Mouse (Mus musculus) left cerebral cortex, adult 11 months (tissue): Measurements from ENCODE around the gene Aldh3b2.

ENCODE experiments used
- DNase-seq: peaks from one replicate; pipeline ENCODE4 v3.0.0; 2022; ENCODE audit warnings: low spot score

Aldh3b2 gene

DNA sequence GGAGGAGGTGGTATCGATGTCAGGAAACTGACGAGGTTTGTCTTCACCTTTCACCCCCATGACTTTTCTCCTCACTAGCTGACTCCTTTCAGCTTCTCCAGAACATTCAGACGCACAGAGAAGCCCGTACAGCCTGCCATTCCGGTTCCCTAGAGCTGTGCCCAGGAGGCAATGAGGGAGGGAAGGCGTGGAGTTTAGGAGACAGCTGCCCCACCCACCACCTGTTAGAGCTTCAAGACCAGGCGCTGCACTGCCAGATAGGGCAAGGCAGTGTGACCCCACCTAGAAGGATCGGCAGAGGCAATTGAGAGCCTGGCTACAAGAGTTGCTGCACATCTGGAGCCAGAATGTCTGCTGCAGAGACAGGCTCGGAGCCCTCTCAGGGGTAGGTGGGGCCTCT is at the start of gene Aldh3b2:
Gene Aldh3b2, plus strand, starts transcription at position 100 of the 400 bp plus-strand sequence.
- DNase-seq, result no peak

DNA sequence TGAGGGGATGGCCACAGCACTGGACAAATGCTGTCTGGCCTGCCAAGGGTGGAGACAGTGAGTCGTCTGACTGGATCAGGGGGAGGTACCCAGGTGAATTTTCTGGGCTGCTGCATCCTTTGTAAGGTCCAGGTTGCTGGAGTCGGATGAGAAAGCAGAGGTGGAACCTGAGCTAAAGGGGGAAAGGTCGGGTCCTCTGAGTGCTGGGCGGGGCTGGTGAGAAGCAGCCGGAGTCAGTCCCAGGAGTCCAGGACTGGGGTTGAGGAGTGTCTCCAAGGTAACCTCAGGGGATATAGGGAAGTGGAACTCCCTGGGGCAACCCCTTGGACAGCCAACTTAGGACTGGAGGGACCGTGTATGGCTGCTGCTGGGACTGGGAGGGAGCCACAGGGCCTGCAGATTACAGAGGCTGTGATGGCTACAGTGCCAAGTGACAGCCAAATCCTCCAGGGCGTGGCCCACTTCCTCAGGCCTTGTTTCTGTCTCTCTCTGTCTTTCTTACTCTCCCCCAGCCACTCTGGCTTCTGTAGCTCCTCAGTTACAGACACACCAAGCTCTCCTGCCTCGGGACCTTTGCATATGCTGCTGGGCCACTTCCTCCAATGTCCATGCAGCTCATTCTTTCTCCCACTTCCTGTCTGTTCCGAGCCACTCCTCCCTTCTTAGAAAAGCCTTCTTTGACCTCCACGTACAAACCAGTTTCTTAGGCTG is 49.3 kb upstream of the Aldh3b2 start:
- no peak for DNase-seq

DNA sequence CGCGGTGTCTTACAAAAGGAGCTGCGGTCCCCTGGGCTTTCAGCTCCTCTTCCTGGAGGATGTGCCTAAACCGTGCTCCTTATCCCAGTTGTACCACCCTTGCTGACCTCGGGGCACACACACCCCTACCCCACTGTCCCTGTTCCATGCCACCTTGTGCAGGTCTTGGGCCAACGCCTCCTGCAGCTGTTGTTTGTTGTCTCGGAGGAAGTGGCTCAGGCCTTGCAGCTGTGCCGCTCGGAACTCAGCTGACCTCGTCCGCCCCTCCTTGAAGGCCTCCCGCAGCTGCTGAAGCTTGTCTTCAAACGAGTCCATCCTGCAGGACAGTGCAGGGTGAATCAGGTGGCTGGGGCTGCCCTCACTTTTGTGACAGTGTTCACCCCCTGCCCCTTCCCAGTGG is 48.5 kb upstream of the Aldh3b2 start:
- DNase-seq, result no peak

DNA sequence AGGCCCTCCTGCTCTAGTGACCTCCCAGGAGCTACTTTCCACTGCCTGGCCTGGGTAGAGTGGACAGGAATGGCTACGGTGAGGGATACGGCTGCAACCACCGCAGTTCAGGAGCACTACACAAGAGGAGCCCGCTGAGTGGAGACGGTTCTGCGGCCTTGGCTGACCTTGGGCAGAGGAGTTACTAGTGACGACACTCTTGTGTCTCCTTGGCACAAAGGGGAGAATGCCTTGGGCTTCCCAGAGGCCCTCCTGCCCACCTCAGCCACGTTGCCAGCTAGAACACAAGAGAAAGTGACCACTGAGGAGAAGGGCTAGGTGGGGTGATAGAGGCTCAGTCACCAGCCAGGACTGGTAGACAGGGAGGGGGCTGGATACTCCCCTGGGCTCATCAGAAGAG is 47.9 kb upstream of the Aldh3b2 start:
- no peak for DNase-seq

DNA sequence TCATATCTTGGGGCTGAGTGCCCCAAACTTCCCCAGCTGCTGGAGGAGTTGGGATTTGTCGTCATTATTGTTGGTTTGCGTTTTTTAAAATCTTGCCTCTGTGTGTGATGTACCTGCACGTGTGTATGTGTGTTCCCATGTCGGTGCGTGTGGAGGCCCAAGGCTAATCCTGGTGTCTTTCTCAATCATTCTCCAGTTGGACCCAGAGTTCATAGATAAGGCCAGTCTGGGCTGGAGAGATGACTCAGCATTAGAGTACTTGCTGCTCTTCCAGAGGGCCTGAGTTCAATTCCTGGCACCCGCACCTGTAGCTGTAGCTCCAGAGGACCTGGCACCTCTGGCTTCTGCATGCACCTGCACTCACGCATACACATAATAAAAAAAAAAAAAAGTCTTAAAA is 47.3 kb upstream of the Aldh3b2 start:
- no peak for DNase-seq

DNA sequence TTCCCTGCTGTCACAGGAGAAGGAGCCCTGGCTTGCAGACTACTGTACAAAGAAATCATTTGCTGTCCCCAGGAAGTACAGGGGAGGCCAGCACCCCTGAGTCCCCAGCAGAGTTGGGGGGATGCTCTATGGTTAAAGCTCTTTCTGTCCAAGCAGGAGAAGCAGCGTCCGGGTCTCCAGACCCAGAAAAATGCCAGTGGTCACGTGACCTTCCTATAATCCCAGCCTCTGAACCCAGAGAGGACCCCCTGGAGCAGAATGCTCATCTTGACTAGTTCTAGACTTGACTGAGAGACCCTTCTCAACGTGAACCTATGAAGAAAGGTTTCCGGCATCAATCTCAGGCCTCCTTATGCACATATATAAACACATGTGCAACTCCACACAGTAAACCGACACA is 46.3 kb upstream of the Aldh3b2 start:
- no peak for DNase-seq

DNA sequence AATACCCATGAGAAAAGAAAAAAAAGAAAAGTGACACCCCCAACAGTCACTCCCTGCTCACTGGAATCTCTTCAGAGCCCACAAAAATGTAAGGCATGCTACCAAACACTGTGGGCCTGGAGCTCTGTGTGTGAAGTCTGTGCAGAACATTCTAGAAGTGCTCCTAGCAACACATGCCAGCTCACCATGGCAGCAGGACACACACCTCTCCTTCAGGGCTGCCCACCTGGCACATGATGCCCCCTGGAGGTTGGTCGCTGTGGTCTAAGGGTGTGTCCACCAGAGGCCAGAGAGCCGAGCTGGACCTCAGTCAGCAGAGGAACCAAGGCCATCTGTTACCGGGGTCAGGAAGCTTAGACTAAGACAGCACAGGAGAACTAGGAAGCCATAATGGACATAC is 45.8 kb upstream of the Aldh3b2 start:
- no peak for DNase-seq

DNA sequence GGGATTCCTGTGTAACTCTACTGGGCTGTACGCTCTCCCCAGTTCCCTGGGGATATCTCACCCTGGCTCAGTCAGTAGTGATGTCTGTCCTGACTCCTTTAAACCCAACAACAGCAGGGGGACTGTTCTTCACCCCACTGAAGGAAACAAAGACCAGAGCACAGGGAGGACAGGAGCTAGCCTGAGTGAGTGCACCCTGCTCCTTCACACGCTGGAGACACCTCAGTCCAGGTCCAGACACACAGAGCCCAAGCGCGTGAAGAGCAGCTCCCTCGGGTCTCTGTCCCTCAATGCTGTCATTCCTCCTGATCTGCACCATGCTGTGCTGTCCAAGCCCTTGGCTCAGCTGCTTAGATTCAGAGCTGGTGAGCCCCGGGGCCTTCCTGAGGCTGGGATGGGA is 45.4 kb upstream of the Aldh3b2 start:
- no peak for DNase-seq

DNA sequence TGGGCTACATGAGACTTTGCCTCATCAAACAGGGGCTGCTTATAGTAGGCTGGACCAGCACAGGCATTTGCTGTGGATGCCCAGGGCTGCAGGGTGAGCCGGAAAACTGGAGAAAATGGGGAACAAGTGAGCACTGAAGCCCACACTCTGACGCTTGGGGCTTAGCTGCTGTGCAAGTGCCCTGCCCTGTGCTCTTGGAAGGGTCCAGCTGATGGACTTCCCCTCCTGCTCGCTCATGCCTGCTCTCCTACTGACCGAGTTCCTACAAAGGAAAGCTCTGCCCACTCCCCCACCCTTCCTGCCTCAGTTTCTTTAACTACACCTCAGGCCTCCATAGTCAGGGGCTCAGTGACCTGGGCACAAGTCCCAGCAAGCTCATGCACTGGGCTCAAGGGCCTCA is 44.1 kb upstream of the Aldh3b2 start:
- DNase-seq, result no peak

DNA sequence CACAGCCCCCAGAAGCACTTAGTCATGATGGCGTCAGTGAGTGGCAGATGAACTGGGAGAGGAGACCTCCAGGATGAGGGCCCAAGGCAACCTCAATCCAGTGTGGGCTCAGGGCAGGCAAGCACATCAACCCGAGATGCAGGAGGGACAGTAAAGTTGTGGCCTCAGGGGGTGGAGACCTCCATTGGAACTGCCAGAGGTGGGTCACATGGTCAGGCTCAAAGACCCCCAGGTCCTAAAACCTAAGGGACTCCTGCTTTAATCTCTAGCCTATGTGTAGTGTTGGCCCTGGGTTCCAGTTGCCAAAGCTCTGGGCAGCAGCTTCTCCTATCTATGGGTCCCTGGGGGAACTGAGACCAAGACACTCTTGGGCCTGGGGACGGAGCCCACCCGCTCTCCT is 43.3 kb upstream of the Aldh3b2 start:
- no peak for DNase-seq

DNA sequence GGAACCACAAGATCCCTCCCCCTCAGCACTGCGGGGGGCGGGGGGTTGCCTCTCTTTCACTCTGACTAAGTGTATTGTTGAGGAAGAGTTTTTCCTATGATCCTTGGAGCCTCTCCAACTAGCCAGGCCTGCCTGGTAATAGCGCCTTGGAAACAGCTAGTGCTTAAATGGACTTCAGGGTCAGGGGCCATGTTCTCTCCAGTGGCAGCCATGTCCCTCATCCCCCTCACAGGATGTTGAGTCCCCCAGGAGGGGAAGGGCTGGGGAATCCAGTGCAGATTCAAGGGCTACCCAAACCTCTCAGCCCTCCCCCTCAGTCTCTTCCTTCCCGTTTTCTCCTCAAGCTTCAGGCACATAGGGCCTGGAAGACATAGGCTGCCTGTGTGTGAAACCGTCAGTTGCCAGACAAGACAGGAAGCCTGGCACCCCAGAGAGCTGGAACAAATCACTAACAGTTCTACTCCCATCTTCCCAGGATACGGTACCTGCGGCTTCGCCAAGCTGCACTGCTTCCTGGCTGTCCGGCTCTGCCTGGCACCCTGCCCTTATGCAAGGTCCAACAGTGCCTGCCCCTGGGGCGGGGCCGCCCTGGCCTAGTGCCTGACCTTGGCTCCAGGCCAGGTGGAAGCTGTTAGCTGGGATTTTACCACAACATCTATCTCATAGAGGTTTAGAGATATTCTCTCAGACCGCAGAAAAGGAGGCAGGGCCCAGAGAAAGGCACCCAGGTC is 42.8 kb upstream of the Aldh3b2 start, which contains the start of gene Aldh3b1:
Gene Aldh3b1, minus strand, starts transcription at position 598 of the 731 bp plus-strand sequence.
- DNase-seq, result no peak

DNA sequence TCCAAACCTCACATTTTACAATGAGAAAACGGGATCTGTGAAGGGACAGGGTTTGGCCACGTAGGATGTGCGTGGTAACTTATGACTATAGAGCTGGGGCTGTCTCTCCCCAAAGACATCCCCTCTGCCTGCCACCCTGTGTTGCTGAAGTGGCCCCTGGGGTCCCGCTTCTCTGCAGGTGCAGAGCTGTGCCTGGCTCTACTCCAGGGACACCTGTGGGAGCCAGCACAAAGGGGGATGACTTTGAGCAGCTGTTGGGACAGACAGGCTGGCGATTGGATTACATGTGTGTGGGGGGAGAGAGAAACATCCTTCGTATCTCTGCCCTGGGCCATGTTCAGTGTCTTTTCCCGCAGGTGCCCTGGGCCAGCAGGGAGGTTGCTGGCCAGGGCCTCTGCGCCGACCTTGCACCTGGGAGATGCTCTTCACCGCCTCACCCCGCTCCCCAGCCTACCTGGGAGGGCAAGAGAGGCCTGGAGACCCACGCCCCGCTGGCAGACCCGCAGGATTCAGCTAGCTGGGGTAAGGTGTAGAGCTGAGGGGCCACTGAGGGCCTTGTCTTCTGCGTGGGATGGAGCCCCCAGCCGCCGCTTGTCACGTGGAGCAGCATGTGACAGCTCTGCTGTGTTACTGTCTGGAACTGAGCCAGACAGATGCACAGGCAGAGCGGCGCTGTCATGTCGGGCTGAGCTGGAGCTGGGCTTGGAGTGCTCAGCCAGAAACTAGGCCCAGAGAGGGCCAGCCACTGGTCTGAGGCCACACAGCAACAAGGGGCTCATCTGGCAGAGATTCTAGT is 41.7 kb upstream of the Aldh3b2 start:
- no peak for DNase-seq

DNA sequence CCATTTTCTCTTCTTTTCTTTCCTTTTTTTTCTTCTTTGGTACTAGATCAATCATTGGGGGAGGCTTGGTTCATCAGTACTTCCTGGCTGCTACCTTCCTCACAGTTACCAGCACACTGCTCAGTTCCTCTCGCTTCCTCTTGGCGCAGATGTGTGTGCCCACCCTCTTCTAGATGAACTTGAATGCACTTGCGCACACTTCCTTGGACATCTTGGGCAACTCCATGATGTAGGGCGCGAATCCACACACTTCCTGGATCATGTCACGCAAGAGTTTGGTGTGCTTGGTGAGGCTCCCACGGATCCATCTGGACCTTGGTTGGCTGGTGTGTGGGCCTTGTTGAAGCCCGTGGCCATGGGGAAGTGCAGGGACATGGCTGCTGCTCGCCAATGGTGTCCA is 40.4 kb upstream of the Aldh3b2 start:
- DNase-seq, result no peak

DNA sequence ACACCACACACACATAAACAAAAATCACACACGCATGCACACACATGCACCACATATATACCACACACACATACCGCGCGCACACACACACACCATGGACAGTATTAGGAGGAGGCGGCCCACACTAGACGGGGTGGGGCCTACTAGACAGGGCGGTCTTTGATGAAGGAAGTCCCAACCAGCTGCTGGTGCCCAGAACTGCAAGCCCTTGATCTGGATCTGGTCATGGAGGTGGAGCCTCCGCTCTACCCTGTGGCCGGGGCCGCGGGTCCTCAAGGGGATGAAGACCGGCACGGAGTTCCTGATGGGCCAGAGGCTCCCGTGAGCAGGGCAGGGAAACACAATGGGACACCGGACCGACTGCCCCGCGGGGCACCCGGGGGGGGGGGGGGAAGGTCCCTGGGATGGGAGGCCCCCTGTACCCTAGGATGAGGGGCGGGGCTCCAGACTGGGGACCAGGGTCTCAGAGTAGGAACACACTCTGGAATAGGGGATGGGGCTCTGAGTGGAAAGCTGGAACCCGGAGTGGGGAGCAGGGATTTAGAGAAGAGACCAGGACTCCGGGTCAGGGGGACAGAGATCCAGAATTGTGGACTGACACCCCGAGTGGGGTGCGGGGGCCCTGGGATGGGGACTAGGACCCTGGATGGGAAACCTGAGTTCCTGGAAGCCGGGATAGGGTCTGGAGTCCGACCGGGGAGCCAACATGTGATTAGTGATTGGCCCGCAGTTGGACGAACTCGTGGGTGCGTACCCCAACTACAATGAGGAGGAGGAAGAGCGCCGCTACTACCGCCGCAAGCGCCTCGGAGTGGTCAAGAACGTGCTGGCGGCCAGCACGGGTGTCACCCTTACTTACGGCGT is 36.9 kb upstream of the Aldh3b2 start, which contains the start of gene Unc93b1:
Gene Unc93b1, plus strand, starts transcription at position 155 of the 864 bp plus-strand sequence.
- no peak for DNase-seq

DNA sequence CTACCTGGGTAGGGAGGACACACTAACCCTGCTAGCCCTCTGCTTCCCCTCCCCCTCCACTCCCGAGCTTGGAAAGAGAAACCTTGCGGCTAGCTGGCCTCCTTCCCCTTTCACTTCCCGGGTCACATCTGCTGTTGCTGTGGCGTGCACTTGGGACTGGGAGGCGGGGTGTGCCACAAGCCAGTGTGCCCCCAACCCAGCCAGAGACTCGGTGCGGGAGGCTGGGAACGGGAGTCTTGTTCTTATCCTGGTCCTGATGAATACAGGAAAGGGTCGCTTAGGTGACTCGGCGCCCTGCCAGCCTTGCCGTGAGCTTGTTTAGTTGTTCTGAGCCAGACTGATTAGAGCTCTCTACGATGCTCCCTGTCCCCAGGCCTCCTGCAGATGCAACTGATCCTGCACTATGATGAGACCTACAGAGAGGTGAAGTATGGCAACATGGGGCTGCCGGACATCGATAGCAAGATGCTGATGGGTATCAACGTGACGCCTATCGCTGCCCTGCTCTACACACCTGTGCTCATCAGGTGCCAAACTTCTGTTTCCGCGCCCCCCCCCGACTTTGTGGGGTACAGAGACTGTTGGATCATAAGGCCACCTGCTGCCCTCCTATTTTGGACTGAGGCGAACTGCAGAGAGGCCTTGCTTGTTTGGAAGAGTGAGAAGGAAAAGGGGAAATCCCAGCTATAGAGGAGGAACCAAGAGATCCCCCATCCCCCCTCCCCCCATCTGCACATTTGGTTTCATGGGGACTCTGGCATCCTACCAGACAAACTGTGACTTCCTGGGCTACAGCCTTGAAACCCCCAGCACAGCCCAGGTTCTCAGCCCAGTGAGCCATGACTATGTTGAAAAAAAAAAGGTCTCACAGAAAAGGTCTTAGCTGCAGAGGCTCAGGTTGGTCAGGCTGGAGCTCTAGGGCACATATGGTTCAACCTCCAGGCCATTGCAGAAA is 36.0 kb upstream of the Aldh3b2 start:
- DNase-seq, result no peak

DNA sequence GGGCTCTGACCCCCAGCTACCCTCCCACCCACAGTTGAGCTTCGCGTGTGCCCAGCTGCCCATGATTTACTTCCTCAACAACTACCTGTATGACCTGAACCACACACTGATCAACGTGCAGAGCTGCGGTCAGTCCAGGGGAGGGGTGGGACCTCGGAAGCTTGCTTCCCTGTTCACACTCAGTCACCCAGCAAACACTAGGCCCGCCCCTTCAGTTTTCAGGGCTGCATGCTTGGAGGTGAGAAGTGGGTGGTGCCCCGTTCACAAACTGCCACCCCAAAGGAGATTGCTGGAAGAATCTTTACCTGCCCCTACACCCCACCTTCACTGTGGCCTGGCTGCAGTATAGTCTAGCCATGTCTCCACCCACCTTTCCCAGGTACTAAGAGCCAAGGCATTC is 29.8 kb upstream of the Aldh3b2 start:
- no peak for DNase-seq

DNA sequence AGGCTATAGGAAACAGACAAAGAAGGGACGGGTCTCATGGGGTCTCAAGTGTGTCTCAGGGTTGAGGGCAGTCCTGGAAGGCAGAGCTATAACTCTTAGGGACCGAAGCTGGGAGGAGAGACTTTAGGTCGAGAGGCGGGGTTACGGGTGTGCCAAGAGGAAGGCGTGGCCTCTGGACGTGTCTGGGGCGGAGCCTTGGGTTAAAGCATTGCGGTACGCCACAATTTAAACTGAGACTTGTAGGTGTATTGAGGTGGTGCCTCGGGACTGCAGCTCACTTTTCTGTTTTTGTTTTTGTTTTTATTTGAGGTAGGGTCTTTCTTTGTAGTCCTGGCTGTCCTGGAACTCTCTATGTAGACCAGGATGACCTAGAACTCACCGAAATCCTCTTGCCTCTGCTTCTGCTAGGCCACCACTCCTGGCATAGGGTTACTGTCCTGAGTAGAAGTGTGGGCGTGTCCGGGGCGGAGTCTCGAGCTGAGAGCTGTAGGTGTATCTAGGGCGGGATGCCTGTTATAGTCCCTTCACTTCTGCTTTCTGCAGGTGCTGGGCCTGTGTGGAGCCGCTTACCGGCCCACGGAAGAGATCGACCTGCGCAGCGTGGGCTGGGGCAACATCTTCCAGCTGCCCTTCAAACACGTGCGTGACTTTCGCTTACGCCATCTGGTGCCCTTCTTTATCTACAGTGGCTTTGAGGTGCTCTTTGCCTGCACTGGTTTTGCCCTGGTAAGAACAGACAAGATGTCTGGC is 29.0 kb upstream of the Aldh3b2 start:
- no peak for DNase-seq

DNA sequence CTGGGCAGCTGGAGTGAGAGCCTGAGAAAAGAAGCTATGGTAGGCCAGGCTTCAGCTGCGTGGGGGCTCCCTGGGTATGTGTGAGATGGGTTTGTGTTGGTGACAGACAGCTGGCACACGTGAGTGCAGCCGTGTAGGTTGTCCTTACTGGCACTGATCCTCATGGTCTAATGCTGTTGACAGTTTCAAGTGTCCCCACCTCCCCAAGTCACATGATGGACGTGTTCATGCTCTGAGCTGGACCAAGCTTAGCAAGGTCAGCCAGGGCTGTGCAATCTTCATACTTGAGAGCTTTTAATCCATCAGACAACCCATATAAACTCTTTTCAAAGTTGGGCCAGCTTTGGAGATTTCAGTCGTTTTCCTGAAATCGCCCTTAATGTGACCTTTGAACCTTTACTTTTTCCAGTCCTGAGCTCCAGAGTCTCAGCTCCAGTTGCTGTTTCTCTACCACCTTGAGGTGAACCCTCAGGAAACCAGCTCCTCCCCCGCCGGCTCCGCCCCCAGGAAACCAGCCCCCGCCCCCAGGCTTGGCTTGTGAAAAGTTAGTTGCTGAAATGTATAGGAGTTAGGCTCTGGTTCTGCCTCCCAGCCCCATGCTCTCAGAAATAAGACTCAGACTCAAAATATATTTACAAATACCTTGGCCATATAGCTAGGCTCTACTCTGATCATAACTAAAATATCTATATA is 26.1 kb upstream of the Aldh3b2 start:
- no peak for DNase-seq

DNA sequence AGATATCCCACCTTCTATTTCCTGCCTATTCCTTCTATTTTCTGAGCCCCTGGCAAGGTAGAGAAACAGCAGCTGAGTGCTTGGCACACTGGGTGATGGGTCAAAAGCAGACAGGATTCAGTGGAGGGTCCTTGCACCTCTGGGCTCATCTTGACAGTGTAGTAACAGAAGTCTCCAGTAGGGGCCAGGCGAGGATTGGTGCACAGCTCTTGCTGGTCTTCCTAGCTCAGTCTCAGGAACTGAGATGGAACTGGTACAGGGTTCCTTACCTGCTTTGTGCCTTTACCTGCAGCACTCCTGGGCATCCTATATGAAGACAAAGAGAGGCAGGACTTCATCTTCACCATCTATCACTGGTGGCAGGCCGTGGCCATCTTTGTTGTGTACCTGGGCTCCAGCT is 25.4 kb upstream of the Aldh3b2 start:
- no peak for DNase-seq
